Mouse (Mus musculus) adrenal gland, adult 10 weeks (tissue): ENCODE measurements around the gene Nemf. TPM values are rescaled to one million over a fixed set of nuclear protein-coding genes. Genes with fewer than 3 reads are reported as not detected.

ENCODE experiments used
- polyA plus RNA-seq: library from polyadenylated mRNA; stranded (reverse); fragments of 350-450 nt; fragmentation: Illumina TruSeq; extraction: RNeasy Lipid Tissue Mini Kit (QIAGEN cat#74804); gene quantifications from one replicate; pipeline ENCODE4 v1.2.3, GENCODE M21; 2014; ENCODE audit warnings: low read depth, low replicate concordance

Gene Nemf
- polyA plus RNA-seq = 126 TPM

GRCm38 (mm10) chr12:69356546-69357299, at the start of gene Nemf:
Nemf (minus strand) TSS chr12:69357165.

GRCm38 (mm10) chr12:69371854-69372671, 15.1 kb upstream of the Nemf start, which contains the start of the genes Arf6 and Gm9887:
Arf6 (plus strand) TSS chr12:69372150.
Gm9887 (minus strand) TSS chr12:69372458.

GRCm38 (mm10) chr12:69296511-69297410, 60.2 kb downstream of the Nemf start, which contains the start of gene Klhdc2:
Klhdc2 (plus strand) TSS chr12:69296681.

Other genes starting within 250 kb of the Nemf start
- gene Rps29, start 198.0 kb downstream of the Nemf start, polyA plus RNA-seq = 11.5 TPM
- gene Lrr1, start 188.4 kb downstream of the Nemf start, polyA plus RNA-seq = 0.82 TPM
- gene Rpl36al, start 173.1 kb downstream of the Nemf start, polyA plus RNA-seq = 235 TPM
- 170 TPM for gene Mgat2, start 173.0 kb downstream of the Nemf start, polyA plus RNA-seq
- 2.4 TPM for gene Gm49383, start 160.1 kb downstream of the Nemf start, polyA plus RNA-seq
- 1.5 TPM for gene Dnaaf2, start 158.7 kb downstream of the Nemf start, polyA plus RNA-seq
- gene Gm49384, start 152.9 kb downstream of the Nemf start, polyA plus RNA-seq = 9.9 TPM
- 5.5 TPM for gene Pole2, start 129.0 kb downstream of the Nemf start, polyA plus RNA-seq
- gene Klhdc1, start 116.0 kb downstream of the Nemf start, polyA plus RNA-seq = 21.4 TPM
- gene Klhdc2, start 60.5 kb downstream of the Nemf start, polyA plus RNA-seq = 129 TPM
- gene Arf6, start 15.0 kb upstream of the Nemf start, polyA plus RNA-seq = 55.8 TPM
- not detected for gene Gm9887, start 15.3 kb upstream of the Nemf start, polyA plus RNA-seq
- 22.0 TPM for gene Vcpkmt, start 225.9 kb upstream of the Nemf start, polyA plus RNA-seq